Mouse (Mus musculus): ENCODE results near the gene Eaf2. TPM values are rescaled to one million over a fixed set of nuclear protein-coding genes. Genes with fewer than 3 reads are reported as not detected.

Gene Eaf2
- total and polyA plus RNA-seq, 2 experiments: 0.28 TPM

DNA sequence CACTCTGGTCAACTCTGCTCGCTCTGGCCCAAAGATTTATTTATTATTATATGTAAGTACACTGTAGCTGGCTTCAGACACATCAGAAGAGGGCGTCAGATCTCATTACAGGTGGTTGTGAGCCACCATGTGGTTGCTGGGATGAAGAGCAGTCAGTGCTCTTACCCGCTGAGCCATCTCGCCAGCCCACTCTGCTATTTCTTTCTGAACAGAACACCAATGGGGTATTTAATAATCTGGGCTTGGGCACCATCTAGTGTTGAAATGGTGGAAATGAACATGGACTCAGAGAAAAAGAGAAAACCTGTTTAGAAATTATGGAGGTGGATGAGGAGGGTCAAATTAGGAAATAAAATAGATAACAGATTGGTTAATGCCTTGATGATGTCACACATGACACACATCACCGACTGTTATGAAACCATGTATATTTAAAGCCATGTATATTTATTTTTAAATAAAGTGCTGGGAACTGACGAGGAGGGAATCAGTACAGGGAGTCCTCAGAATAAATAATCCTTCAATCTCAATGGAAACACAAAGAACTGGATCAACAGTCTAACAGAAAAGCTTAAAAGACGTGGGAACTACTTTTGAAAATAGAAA is 57.4 kb downstream of the Eaf2 start:
- no peaks in the 10 kb centered on the region for H3K4me1 ChIP-seq (ENCODE audit: control insufficient read depth, insufficient read depth, low read length)
- 25% methylated on average over 7 of the region's 7 CpGs for WGBS
- H3K79me2 ChIP-seq (ENCODE audit: control insufficient read depth, insufficient read depth, low read length): no peaks in the 10 kb centered on the region
- H3K36me3 ChIP-seq (ENCODE audit: control insufficient read depth, insufficient read depth, low read length): no peaks in the 10 kb centered on the region
- no peak overlapping the region for H3K9ac ChIP-seq (ENCODE audit: low read depth, low read length)
- no peak overlapping the region for H3K27ac ChIP-seq (replicated peaks; ENCODE audit: insufficient read depth, low read depth, low read length)
- TF ChIP-seq CTCF (IDR thresholded peaks at IDR 0.05; ENCODE audit: low read depth, low read length) (peak; percentile 47), POLR2A (IDR thresholded peaks at IDR 0.05; ENCODE audit: extremely low read depth, insufficient read depth, low read length) (no peak)
- DNase-seq (ENCODE audit: extremely low read depth, low read depth, low spot score): peak; percentile 73
- no peaks in the 10 kb centered on the region for H3K27me3 ChIP-seq (ENCODE audit: control insufficient read depth, insufficient read depth, low read length)
- no peak overlapping the region for H3K4me3 ChIP-seq (ENCODE audit: insufficient read depth, low read depth, low read length)

GRCm38 (mm10) chr16:36816916-36817315 is 57.9 kb downstream of the Eaf2 start:
- no peak for DNase-seq (ENCODE audit: extremely low read depth, low read depth, low spot score)
- H3K4me3 ChIP-seq (ENCODE audit: insufficient read depth, low read depth, low read length): no peak overlapping the region
- TF ChIP-seq CTCF (IDR thresholded peaks at IDR 0.05; ENCODE audit: low read depth, low read length) (no peak), POLR2A (IDR thresholded peaks at IDR 0.05; ENCODE audit: extremely low read depth, insufficient read depth, low read length) (no peak)

DNA sequence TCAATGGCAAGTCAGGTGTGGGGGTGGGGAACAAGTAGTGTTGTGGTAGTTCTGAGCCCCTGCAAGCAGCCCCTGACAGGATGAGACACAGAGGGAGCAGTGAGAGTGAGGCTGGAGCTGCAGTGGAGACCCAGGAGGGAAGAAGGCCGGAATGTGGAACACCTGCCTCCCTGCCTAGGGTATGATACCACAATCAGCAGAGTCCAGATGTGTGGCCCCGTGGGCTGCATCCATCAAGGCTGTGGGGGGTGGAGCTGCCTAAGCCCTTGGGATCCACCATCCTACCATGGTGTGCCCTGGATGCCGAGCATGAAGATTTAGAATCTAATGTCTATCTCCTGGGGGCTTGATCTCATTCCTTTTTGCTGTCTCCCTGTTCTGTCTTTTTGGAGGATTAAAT is 61.1 kb downstream of the Eaf2 start:
- WGBS: 78% methylated on average over 3 of the region's 3 CpGs
- no peak for DNase-seq (ENCODE audit: extremely low read depth, low read depth, low spot score)
- no peak overlapping the region for H3K9ac ChIP-seq (ENCODE audit: low read depth, low read length)
- no peaks in the 10 kb centered on the region for H3K27me3 ChIP-seq (ENCODE audit: control insufficient read depth, insufficient read depth, low read length)
- no peaks in the 10 kb centered on the region for H3K36me3 ChIP-seq (ENCODE audit: control insufficient read depth, insufficient read depth, low read length)
- no peak overlapping the region for H3K27ac ChIP-seq (replicated peaks; ENCODE audit: insufficient read depth, low read depth, low read length)
- H3K4me3 ChIP-seq (ENCODE audit: insufficient read depth, low read depth, low read length): no peak overlapping the region
- H3K4me1 ChIP-seq (ENCODE audit: control insufficient read depth, insufficient read depth, low read length): no peaks in the 10 kb centered on the region
- TF ChIP-seq CTCF (IDR thresholded peaks at IDR 0.05; ENCODE audit: low read depth, low read length): no peak
- no peak for TF ChIP-seq POLR2A (IDR thresholded peaks at IDR 0.05; ENCODE audit: extremely low read depth, insufficient read depth, low read length)
- H3K79me2 ChIP-seq (ENCODE audit: control insufficient read depth, insufficient read depth, low read length): no peaks in the 10 kb centered on the region

More at GRCm38 (mm10) chr16:36816916-36817315, 57.9 kb downstream of the Eaf2 start:
- Histone ChIP-seq H3K36me3 (ENCODE audit: control insufficient read depth, insufficient read depth, low read length) (no peaks in the 10 kb centered on the region), H3K79me2 (ENCODE audit: control insufficient read depth, insufficient read depth, low read length) (no peaks in the 10 kb centered on the region), H3K4me1 (ENCODE audit: control insufficient read depth, insufficient read depth, low read length) (no peaks in the 10 kb centered on the region), H3K27ac (replicated peaks; ENCODE audit: insufficient read depth, low read depth, low read length) (no peak overlapping the region), H3K27me3 (ENCODE audit: control insufficient read depth, insufficient read depth, low read length) (no peaks in the 10 kb centered on the region), H3K9ac (ENCODE audit: low read depth, low read length) (no peak overlapping the region)

DNA sequence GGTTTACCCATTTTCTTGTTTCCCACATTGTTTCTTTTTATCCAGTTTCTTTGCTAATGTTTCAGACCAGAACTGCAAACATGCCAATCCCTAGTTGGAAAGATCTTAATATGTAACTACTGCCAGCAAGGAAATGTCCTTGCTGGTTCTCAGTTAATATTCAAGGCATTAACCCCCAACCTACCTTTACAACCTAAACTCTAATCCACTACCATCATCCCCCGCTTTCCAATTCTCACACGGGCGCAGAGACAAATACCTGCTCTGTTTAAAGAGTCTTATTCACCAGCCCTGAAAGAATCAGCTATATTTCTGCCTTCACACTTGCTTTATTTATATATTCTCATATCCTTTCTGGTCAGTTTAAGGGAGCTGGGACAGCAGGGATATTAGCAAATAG is 66.2 kb downstream of the Eaf2 start:
- Histone ChIP-seq H3K36me3 (ENCODE audit: control insufficient read depth, insufficient read depth, low read length) (no peaks in the 10 kb centered on the region), H3K4me3 (ENCODE audit: insufficient read depth, low read depth, low read length) (no peak overlapping the region), H3K9ac (ENCODE audit: low read depth, low read length) (no peak overlapping the region), H3K79me2 (ENCODE audit: control insufficient read depth, insufficient read depth, low read length) (no peaks in the 10 kb centered on the region), H3K4me1 (ENCODE audit: control insufficient read depth, insufficient read depth, low read length) (no peaks in the 10 kb centered on the region), H3K27me3 (ENCODE audit: control insufficient read depth, insufficient read depth, low read length) (no peaks in the 10 kb centered on the region), H3K27ac (replicated peaks; ENCODE audit: insufficient read depth, low read depth, low read length) (no peak overlapping the region)
- no peak for DNase-seq (ENCODE audit: extremely low read depth, low read depth, low spot score)
- WGBS: 89% methylated on average over 3 of the region's 3 CpGs
- no peak for TF ChIP-seq CTCF (IDR thresholded peaks at IDR 0.05; ENCODE audit: low read depth, low read length)
- TF ChIP-seq POLR2A (IDR thresholded peaks at IDR 0.05; ENCODE audit: extremely low read depth, insufficient read depth, low read length): no peak

- Histone ChIP-seq H3K27me3 (ENCODE audit: control insufficient read depth, insufficient read depth, low read length) (no peaks in the 10 kb centered on the region), H3K9ac (ENCODE audit: low read depth, low read length) (no peak overlapping the region), H3K27ac (replicated peaks; ENCODE audit: insufficient read depth, low read depth, low read length) (no peak overlapping the region), H3K4me1 (ENCODE audit: control insufficient read depth, insufficient read depth, low read length) (no peaks in the 10 kb centered on the region), H3K79me2 (ENCODE audit: control insufficient read depth, insufficient read depth, low read length) (no peaks in the 10 kb centered on the region), H3K4me3 (ENCODE audit: insufficient read depth, low read depth, low read length) (no peak overlapping the region), H3K36me3 (ENCODE audit: control insufficient read depth, insufficient read depth, low read length) (no peaks in the 10 kb centered on the region)
- 94% methylated on average over 3 of the region's 3 CpGs for WGBS
- peak; percentile 31; the same call in 1 of the 2 replicates for TF ChIP-seq CTCF (IDR thresholded peaks at IDR 0.05; ENCODE audit: low read depth, low read length)
- TF ChIP-seq POLR2A (IDR thresholded peaks at IDR 0.05; ENCODE audit: extremely low read depth, insufficient read depth, low read length): no peak
- no peak for DNase-seq (ENCODE audit: extremely low read depth, low read depth, low spot score)
These were observed 72.4 kb downstream of the Eaf2 start for GRCm38 (mm10) chr16:36802361-36802760.

DNA sequence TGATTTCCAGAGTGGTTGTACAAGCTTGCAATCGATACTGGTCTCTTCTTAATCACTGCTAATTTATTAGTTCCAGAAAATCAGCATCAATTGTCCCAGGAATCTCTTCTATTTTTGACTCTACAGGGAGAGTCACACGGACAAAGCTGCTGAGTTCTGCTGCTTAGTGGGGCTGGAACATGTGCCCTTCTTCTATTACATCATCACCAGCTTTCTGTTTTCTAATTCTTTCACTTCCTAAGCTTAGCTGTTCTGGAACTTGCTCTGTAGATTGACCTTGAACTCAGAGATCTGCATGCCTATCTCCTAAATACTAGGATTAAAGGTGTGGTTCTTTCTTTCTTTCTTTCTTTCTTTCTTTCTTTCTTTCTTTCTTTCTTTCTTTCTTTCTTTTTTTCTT is 76.5 kb downstream of the Eaf2 start:
- H3K9ac ChIP-seq (ENCODE audit: low read depth, low read length): no peak overlapping the region
- WGBS: 73% methylated on average over 2 of the region's 2 CpGs
- no peaks in the 10 kb centered on the region for H3K36me3 ChIP-seq (ENCODE audit: control insufficient read depth, insufficient read depth, low read length)
- no peak overlapping the region for H3K4me3 ChIP-seq (ENCODE audit: insufficient read depth, low read depth, low read length)
- no peak overlapping the region for H3K27ac ChIP-seq (replicated peaks; ENCODE audit: insufficient read depth, low read depth, low read length)
- TF ChIP-seq CTCF (IDR thresholded peaks at IDR 0.05; ENCODE audit: low read depth, low read length) (no peak), POLR2A (IDR thresholded peaks at IDR 0.05; ENCODE audit: extremely low read depth, insufficient read depth, low read length) (no peak)
- no peaks in the 10 kb centered on the region for H3K27me3 ChIP-seq (ENCODE audit: control insufficient read depth, insufficient read depth, low read length)
- no peak for DNase-seq (ENCODE audit: extremely low read depth, low read depth, low spot score)
- no peaks in the 10 kb centered on the region for H3K79me2 ChIP-seq (ENCODE audit: control insufficient read depth, insufficient read depth, low read length)
- H3K4me1 ChIP-seq (ENCODE audit: control insufficient read depth, insufficient read depth, low read length): no peaks in the 10 kb centered on the region
